Mouse (Mus musculus): ENCODE measurements around the gene Grk5.

Grk5 gene

DNA sequence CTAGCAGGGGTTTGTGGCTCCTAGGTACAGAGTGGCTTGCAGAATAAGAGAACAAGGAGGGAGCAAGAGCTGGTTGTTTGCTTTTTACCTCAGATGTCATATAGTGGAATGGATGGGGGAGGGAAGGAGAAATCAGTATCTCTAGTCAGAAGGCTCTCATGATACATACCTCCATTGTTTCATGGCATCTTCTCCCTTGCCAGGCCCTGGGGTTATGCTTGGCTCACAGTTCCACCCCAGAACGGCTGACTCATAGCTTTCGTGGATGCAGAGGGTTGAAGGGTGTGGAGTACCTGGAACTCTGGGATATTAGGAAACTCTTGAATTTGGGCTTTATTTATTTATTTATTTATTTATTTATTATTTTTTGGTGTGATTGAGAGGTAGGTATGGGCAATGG, 84.0 kb downstream of the Grk5 start:
- no peak for DNase-seq (ENCODE audit: low spot score)

GRCm38 (mm10) chr19:60979581-60979980, 90.0 kb downstream of the Grk5 start:
- DNase-seq (ENCODE audit: low spot score): no peak

DNA sequence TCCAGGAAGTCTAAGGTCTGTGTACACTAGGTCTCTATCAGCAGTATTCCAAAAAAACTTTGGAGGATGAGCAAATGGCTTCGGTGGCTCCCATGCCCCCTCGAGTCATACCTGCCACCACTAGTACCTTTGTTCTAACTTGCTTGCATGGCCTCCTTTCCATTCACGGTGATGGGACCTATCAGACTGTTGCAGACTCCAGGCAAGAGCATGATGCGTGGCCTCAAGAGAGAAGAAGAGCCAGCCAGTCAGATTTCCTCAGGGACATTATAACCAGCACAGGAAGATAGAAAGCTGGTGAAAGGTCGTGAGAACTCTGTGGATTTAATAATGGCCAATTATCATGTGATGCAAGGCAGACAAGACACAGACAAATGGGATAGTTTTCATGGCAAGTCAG, 91.8 kb downstream of the Grk5 start:
- no peak for DNase-seq (ENCODE audit: low spot score)

DNA sequence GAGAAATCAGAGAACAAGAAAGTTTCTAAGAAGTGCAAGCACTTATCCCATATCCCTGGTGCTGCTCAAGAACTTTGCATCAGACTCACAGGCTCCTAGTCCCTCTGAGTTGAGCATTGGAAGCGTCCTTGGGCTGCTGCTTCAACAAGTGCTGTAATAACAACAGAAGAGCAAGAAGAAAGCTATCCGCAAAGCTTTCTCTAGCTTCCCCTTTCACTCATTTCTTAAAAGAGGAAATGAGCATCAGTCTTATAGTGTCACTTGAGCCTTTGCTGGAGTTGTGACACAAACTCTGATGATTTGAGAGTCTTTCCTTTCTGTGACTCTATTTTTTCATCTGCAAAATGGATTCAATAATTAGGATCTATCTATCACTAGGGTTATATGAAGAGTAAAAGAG, 92.3 kb downstream of the Grk5 start:
- DNase-seq (ENCODE audit: low spot score): no peak

GRCm38 (mm10) chr19:60989766-60990165, 100.2 kb downstream of the Grk5 start:
- no peak for DNase-seq (ENCODE audit: low spot score)

GRCm38 (mm10) chr19:60994214-60994613, 104.7 kb downstream of the Grk5 start:
- no peak for DNase-seq (ENCODE audit: low spot score)

GRCm38 (mm10) chr19:60994845-60995244, 105.3 kb downstream of the Grk5 start:
- no peak for DNase-seq (ENCODE audit: low spot score)

DNA sequence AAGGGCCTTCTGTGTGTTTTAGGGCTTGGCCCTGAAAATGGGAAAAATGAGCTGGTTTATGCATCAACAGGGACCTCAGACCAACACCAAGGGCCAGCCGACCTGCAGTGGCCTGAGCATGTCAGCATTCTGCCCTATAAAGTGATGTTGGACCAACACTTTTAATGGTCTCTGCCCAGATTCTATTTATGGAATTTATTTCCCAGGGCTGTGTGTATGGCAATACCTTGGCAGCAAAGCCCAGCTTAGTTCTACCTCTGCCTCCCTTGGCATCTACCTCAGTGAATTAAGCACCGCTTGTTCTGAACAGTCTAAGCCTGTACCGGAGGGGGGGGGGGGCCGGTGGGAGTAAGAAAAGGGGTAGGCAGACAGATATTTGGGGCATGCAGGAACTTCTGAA, 108.2 kb downstream of the Grk5 start:
- DNase-seq (ENCODE audit: low spot score): no peak

DNA sequence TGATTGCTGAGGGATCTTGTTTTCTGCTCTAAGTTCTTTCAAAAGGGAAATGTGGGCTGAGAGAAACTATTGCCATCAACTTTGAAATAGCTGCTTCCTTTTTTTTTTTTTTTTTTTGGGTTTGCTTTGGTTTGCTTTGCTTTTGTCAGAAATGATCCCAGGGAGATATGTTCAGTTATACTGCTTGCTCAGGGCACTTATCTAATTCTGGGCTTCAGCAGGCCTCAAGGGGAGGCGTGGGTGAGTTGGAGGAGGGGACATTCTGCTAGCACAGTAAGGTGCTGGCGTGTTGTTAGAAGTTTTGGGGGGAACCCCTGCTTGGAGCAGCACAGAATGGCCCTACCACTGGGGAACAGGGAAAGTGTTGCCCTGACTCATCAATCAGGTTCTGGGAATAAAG, 110.1 kb downstream of the Grk5 start:
- no peak for DNase-seq (ENCODE audit: low spot score)

DNA sequence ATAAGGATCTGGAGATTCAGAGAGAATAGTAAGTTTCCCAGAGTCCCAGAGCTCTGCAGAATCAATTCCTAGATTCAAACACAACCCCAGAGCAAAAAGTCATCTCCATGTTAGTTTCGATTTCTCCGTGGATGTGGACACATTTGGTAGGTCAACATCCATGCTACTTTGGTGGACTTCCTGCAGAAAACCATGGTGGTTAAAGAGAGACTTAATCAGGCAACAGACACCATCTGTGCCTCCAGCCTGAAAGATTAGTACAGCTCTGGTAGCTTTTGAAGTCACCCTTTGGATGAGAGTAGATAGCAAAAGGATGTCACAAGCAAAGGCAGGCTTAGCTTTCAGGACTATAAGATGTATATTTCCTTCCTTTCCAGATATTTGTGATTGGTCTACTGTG, 111.4 kb downstream of the Grk5 start:
- no peak for DNase-seq (ENCODE audit: low spot score)

- DNase-seq (ENCODE audit: low spot score): no peak
Measured at GRCm38 (mm10) chr19:61009266-61009665, 119.7 kb downstream of the Grk5 start.

DNA sequence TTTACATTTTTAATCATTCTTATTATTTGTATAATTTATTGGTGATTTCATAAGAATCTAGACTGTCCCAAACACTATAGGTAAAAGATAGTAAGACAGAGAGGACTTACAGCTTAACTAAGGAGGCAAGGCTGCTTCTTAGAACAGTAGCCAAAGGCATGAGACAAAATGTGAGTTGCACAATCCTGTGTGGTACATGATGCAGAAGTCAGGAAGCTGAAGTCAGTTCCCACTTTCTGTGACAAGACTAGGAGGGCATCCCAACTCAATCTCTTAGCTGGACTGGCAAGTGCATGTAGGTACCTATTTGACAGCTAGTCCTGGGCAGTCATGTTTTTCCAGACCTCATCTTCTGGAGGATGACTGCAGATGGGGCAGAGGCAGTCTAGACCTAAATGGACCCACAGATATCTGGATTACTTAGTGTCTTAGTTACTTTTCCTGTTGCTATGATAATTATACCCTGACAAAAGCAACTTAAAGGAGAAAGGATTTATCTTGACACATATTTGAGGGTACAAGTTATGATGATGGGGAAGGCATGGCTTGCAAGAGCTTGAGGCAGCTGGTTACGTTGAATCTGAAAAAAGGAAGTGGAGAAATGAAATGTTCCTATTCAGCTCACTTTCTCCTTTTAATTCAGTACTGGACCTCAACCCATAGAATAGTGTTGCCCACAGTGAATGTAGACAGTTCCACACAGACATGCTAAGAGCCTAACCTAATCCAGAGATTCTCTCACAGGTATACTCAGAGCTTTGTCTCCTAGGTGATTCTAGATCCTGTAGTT, 128.1 kb downstream of the Grk5 start:
- no peak for DNase-seq (ENCODE audit: low spot score)

DNA sequence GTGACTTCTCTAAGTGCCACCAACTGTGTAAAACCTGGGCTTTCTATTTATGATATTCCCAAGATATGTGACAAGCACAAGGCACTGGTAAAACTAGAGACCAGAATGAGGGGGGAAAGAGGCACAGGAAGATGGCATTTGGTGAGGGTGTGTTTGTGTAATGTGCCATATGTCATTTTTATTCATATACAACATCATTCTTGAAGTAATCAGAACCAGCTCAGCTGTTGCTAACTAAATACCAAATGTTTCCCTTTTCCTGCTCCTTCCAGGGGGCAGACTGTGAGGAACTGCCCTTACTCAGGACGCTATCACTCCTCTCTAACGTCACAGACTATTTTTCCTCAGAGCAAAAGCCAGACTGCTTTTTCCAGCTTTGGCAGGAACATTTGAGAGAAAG, 132.0 kb downstream of the Grk5 start:
- no peak for DNase-seq (ENCODE audit: low spot score)

GRCm38 (mm10) chr19:61021939-61022566, 132.5 kb downstream of the Grk5 start:
- DNase-seq (ENCODE audit: low spot score): no peak

- DNase-seq (ENCODE audit: low spot score): no peak
Measured at GRCm38 (mm10) chr19:61031570-61031969, 142.0 kb downstream of the Grk5 start.

- no peak for DNase-seq (ENCODE audit: low spot score)
Measured at GRCm38 (mm10) chr19:61039151-61039550, 149.6 kb downstream of the Grk5 start.

- no peak for DNase-seq (ENCODE audit: low spot score)
Measured at GRCm38 (mm10) chr19:61048646-61049045, 159.1 kb downstream of the Grk5 start.

- no peak for DNase-seq (ENCODE audit: low spot score)
Measured at GRCm38 (mm10) chr19:61049413-61049812, 159.9 kb downstream of the Grk5 start.

GRCm38 (mm10) chr19:61051151-61051550, 161.6 kb downstream of the Grk5 start:
- DNase-seq (ENCODE audit: low spot score): no peak

DNA sequence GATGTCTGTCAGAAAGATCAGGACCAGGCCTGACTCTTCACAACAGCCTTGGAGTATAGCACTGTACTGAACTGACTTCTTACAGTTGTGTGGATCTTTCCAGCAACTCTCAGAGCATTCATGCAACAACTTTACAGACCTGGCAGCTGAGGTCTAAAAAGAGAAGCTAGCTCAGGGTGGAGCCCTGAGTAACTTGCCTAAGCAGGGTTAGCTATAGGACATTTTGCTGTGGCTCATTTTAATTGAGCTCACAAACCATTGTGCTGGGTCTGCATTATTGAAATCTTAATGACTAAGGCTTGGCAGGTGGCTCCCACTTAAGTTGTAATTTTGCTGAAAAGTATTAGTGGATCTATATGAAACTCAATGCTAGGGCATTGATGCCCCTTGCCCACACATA, 162.5 kb downstream of the Grk5 start:
- no peak for DNase-seq (ENCODE audit: low spot score)

GRCm38 (mm10) chr19:61052786-61053185, 163.2 kb downstream of the Grk5 start:
- no peak for DNase-seq (ENCODE audit: low spot score)

- DNase-seq (ENCODE audit: low spot score): no peak
Measured at GRCm38 (mm10) chr19:61056783-61057410, 167.3 kb downstream of the Grk5 start.

- no peak for DNase-seq (ENCODE audit: low spot score)
Measured at GRCm38 (mm10) chr19:61057581-61057980, 168.0 kb downstream of the Grk5 start.
